Mouse (Mus musculus) megakaryocyte, embryonic 14.5 days (primary cell): ENCODE data around the gene Ccdc141.

ENCODE experiments used
- FLI1 ChIP-seq: IDR thresholded peaks from 2 replicates; pipeline ENCODE4 v1.6.1; 2012; ENCODE audit warnings: low read length, inconsistent platforms, mixed read lengths
- GATA1 ChIP-seq: IDR thresholded peaks from 3 replicates; pipeline ENCODE4 v1.6.1; 2012; ENCODE audit warnings: mixed read lengths, low read length, inconsistent platforms, borderline replicate concordance

GRCm38 (mm10) chr2:76984384-76984783 is 186.1 kb downstream of the Ccdc141 start:
- no peak for TF ChIP-seq GATA1
- no peak for TF ChIP-seq FLI1
